Mouse (Mus musculus): ENCODE results near the gene 4930415O20Rik. TPM values are rescaled to one million over a fixed set of nuclear protein-coding genes. Genes with fewer than 3 reads are reported as not detected.
A peak's percentile ranks its signal among the peaks of the same experiment; 100 is the strongest.

4930415O20Rik gene
- polyA plus RNA-seq, 1 experiment from 2014 or later, result 0.53 TPM

- peak overlapping the region in 1 of 2 experiments; percentile 97; a peak in 1 of 4 replicates for H3K27ac ChIP-seq (replicated peaks in 1 of 2; ENCODE audit: control insufficient read depth in 1 of 2, insufficient read depth in 1 of 2, low read depth in 2 of 2, low read length in 2 of 2)
- peaks cover 9 to 24% of the 10 kb centered on the region in 2 experiments for H3K4me1 ChIP-seq (ENCODE audit: control insufficient read depth in 2 of 2, insufficient read depth in 2 of 2, low read length in 2 of 2)
- H3K27me3 ChIP-seq (ENCODE audit: control insufficient read depth, insufficient read depth, low read length), result no peaks in the 10 kb centered on the region
- H3K4me3 ChIP-seq (ENCODE audit: control insufficient read depth in 1 of 2, insufficient read depth in 1 of 2, low read depth in 1 of 2, low read length in 2 of 2), result peak overlapping the region; percentile 69 to 94; a peak in 3 of 4 replicates
- H3K9me3 ChIP-seq (ENCODE audit: control insufficient read depth, low read length), result no peaks in the 10 kb centered on the region
- 69% methylated on average over 7 of the region's 7 CpGs for WGBS
- H3K9ac ChIP-seq (ENCODE audit: low read length), result peak overlapping the region; percentile 97
- peak overlapping the region; percentile 71 for H3K4me2 ChIP-seq (ENCODE audit: low read length)
- no peak for ATAC-seq (ENCODE audit: insufficient number of reproducible peaks, insufficient read depth, low FRiP score, low read depth)
- H3K36me3 ChIP-seq (ENCODE audit: control insufficient read depth, insufficient read depth, low read length), result peaks cover 13% of the 10 kb centered on the region
Measured at GRCm38 (mm10) chr15:98569216-98569615, 1.6 kb upstream of the 4930415O20Rik start.

GRCm38 (mm10) chr15:98569795-98570365 lies 924 bp upstream of the 4930415O20Rik start:
- ATAC-seq (ENCODE audit: insufficient number of reproducible peaks, insufficient read depth, low FRiP score, low read depth), result no peak
- no peaks in the 10 kb centered on the region for H3K9me3 ChIP-seq (ENCODE audit: control insufficient read depth, low read length)
- no peak overlapping the region for H3K4me2 ChIP-seq (ENCODE audit: low read length)
- peaks cover 9 to 24% of the 10 kb centered on the region in 2 experiments for H3K4me1 ChIP-seq (ENCODE audit: control insufficient read depth in 2 of 2, insufficient read depth in 2 of 2, low read length in 2 of 2)
- no peaks in the 10 kb centered on the region for H3K27me3 ChIP-seq (ENCODE audit: control insufficient read depth, insufficient read depth, low read length)
- peaks cover 11% of the 10 kb centered on the region for H3K36me3 ChIP-seq (ENCODE audit: control insufficient read depth, insufficient read depth, low read length)
- H3K27ac ChIP-seq (replicated peaks in 1 of 2; ENCODE audit: control insufficient read depth in 1 of 2, insufficient read depth in 1 of 2, low read depth in 2 of 2, low read length in 2 of 2), result no peak overlapping the region
- no peak overlapping the region for H3K4me3 ChIP-seq (ENCODE audit: control insufficient read depth in 1 of 2, insufficient read depth in 1 of 2, low read depth in 1 of 2, low read length in 2 of 2)
- H3K9ac ChIP-seq (ENCODE audit: low read length), result no peak overlapping the region
- 66% methylated on average over 4 of the region's 4 CpGs for WGBS

DNA sequence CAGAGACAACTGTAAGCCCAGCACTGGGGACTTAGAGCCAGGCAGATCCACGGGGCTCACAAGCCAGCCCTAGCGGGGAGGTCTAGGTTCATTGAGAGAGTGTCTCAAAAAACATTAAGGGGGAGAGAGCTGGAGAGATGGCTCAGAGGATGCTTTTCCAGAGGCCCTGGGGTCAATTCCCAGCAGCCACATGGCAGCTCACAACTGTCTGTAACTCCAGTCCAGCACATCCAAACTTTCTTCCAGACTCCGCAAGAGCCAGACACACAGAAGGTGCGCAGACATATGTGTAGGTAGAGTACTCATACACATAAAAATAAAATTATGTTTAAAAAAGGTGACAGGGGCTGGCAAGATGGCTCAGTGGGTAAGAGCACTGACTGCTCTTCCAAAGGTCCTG lies 2.5 kb downstream of the 4930415O20Rik start:
- H3K4me2 ChIP-seq (ENCODE audit: low read length), result no peak overlapping the region
- no peak overlapping the region for H3K27ac ChIP-seq (replicated peaks in 1 of 2; ENCODE audit: control insufficient read depth in 1 of 2, insufficient read depth in 1 of 2, low read depth in 2 of 2, low read length in 2 of 2)
- H3K9me3 ChIP-seq (ENCODE audit: control insufficient read depth, low read length), result no peaks in the 10 kb centered on the region
- H3K4me3 ChIP-seq (ENCODE audit: control insufficient read depth in 1 of 2, insufficient read depth in 1 of 2, low read depth in 1 of 2, low read length in 2 of 2), result no peak overlapping the region
- ATAC-seq (ENCODE audit: insufficient number of reproducible peaks, insufficient read depth, low FRiP score, low read depth), result no peak
- H3K4me1 ChIP-seq (ENCODE audit: control insufficient read depth in 2 of 2, insufficient read depth in 2 of 2, low read length in 2 of 2), result peaks cover 5 to 9% of the 10 kb centered on the region in 2 experiments
- H3K27me3 ChIP-seq (ENCODE audit: control insufficient read depth, insufficient read depth, low read length), result no peaks in the 10 kb centered on the region
- H3K36me3 ChIP-seq (ENCODE audit: control insufficient read depth, insufficient read depth, low read length), result no peaks in the 10 kb centered on the region
- H3K9ac ChIP-seq (ENCODE audit: low read length), result no peak overlapping the region
- 74% methylated on average over 4 of the region's 4 CpGs for WGBS

DNA sequence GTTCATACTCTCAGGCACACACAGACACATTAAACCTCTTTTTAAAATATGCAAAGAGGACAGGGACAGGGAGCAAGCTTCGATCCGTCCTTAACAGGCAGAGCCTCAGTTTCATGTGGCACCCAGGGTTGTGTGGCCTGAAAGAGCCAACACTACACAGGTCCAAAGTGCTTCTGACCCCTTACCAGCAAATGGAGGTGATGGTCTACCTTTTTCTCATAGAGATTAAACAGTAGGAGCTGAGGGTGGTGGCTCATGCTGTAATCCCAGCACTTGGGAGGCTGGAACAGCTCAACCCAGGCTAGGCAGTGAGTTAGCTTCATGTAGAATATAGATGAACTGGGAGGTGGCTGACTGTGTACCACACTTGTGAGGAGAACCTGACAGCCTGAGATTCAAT lies 8.5 kb downstream of the 4930415O20Rik start:
- 89% methylated on average over 2 of the region's 2 CpGs for WGBS
- Histone ChIP-seq H3K27me3 (ENCODE audit: control insufficient read depth, insufficient read depth, low read length) (no peaks in the 10 kb centered on the region), H3K36me3 (ENCODE audit: control insufficient read depth, insufficient read depth, low read length) (no peaks in the 10 kb centered on the region), H3K4me1 (ENCODE audit: control insufficient read depth in 2 of 2, insufficient read depth in 2 of 2, low read length in 2 of 2) (peaks cover 3 to 5% of the 10 kb centered on the region in 2 experiments; a peak in 1 of 4 replicates), H3K27ac (replicated peaks in 1 of 2; ENCODE audit: control insufficient read depth in 1 of 2, insufficient read depth in 1 of 2, low read depth in 2 of 2, low read length in 2 of 2) (no peak overlapping the region), H3K9ac (ENCODE audit: low read length) (no peak overlapping the region), H3K4me3 (ENCODE audit: control insufficient read depth in 1 of 2, insufficient read depth in 1 of 2, low read depth in 1 of 2, low read length in 2 of 2) (no peak overlapping the region), H3K9me3 (ENCODE audit: control insufficient read depth, low read length) (no peaks in the 10 kb centered on the region), H3K4me2 (ENCODE audit: low read length) (no peak overlapping the region)
- ATAC-seq (ENCODE audit: insufficient number of reproducible peaks, insufficient read depth, low FRiP score, low read depth), result no peak

DNA sequence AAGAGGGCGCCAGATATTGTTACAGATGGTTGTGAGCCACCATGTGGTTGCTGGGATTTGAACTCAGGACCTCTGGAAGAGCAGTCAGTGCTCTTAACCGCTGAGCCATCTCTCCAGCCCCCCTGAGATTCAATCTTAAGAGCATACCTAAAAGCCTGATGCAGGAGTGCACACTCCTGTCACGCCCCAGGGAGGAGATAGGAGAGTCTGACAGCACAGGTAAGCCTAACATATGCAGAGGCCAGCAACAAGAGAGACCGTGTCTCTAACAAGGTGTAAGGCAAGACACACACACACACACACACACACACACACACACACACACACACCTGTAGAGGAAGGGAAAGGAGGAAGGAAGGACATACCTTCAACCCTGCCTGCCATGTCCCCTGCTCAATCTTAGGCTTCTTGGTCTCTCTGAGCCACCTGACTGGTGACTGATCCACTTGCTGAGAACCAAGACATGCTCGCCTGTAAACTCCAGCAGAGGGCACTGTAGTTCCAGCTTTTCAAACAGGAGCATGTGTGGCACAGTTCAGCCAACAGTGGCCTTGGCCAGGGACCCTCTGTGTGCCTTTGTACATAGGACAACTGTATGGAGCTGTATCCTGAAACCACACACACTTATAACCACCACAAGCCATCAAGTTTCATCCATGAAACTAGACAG lies 9.1 kb downstream of the 4930415O20Rik start:
- WGBS, result 42% methylated on average over 5 of the region's 5 CpGs
- no peak overlapping the region for H3K27ac ChIP-seq (replicated peaks in 1 of 2; ENCODE audit: control insufficient read depth in 1 of 2, insufficient read depth in 1 of 2, low read depth in 2 of 2, low read length in 2 of 2)
- H3K9ac ChIP-seq (ENCODE audit: low read length), result no peak overlapping the region
- no peak overlapping the region for H3K4me2 ChIP-seq (ENCODE audit: low read length)
- peaks cover 5% of the 10 kb centered on the region in 2 experiments; a peak in 2 of 4 replicates for H3K4me1 ChIP-seq (ENCODE audit: control insufficient read depth in 2 of 2, insufficient read depth in 2 of 2, low read length in 2 of 2)
- no peaks in the 10 kb centered on the region for H3K36me3 ChIP-seq (ENCODE audit: control insufficient read depth, insufficient read depth, low read length)
- H3K9me3 ChIP-seq (ENCODE audit: control insufficient read depth, low read length), result no peaks in the 10 kb centered on the region
- no peaks in the 10 kb centered on the region for H3K27me3 ChIP-seq (ENCODE audit: control insufficient read depth, insufficient read depth, low read length)
- peak; percentile 61; the same call in 1 of the 2 replicates for ATAC-seq (ENCODE audit: insufficient number of reproducible peaks, insufficient read depth, low FRiP score, low read depth)
- no peak overlapping the region for H3K4me3 ChIP-seq (ENCODE audit: control insufficient read depth in 1 of 2, insufficient read depth in 1 of 2, low read depth in 1 of 2, low read length in 2 of 2)

- no peak for ATAC-seq (ENCODE audit: insufficient number of reproducible peaks, insufficient read depth, low FRiP score, low read depth)
- Histone ChIP-seq H3K4me3 (ENCODE audit: control insufficient read depth in 1 of 2, insufficient read depth in 1 of 2, low read depth in 1 of 2, low read length in 2 of 2) (no peak overlapping the region), H3K9me3 (ENCODE audit: control insufficient read depth, low read length) (no peaks in the 10 kb centered on the region), H3K4me2 (ENCODE audit: low read length) (no peak overlapping the region), H3K36me3 (ENCODE audit: control insufficient read depth, insufficient read depth, low read length) (no peaks in the 10 kb centered on the region; the same call in 1 of the 2 replicates), H3K4me1 (ENCODE audit: control insufficient read depth in 2 of 2, insufficient read depth in 2 of 2, low read length in 2 of 2) (peaks cover 8 to 11% of the 10 kb centered on the region in 2 experiments; a peak in 3 of 4 replicates), H3K27ac (replicated peaks in 1 of 2; ENCODE audit: control insufficient read depth in 1 of 2, insufficient read depth in 1 of 2, low read depth in 2 of 2, low read length in 2 of 2) (no peak overlapping the region), H3K27me3 (ENCODE audit: control insufficient read depth, insufficient read depth, low read length) (no peaks in the 10 kb centered on the region), H3K9ac (ENCODE audit: low read length) (no peak overlapping the region)
- 53% methylated on average over 8 of the region's 8 CpGs for WGBS
Measured at GRCm38 (mm10) chr15:98582410-98582809, 11.6 kb downstream of the 4930415O20Rik start.

DNA sequence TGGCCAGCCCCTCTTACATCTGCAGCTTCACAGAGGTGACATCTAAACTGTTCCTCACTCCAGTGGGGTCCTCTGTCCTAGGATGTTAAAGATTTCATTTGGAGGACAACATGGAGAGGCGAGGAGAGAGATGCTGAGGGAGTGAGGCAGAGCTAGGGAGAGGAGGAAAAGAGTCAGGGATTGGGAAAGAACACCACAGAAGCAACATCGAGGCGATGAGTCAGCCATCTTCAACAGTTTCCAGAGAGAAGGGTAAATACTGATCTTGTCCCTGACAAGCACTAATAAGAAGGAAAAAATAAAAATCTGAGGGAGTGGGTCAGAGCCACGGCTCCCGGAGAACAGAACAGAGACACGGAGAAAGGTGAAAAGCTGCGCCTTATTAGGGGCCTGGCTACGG lies 12.2 kb downstream of the 4930415O20Rik start:
- Histone ChIP-seq H3K27ac (replicated peaks in 1 of 2; ENCODE audit: control insufficient read depth in 1 of 2, insufficient read depth in 1 of 2, low read depth in 2 of 2, low read length in 2 of 2) (no peak overlapping the region), H3K4me3 (ENCODE audit: control insufficient read depth in 1 of 2, insufficient read depth in 1 of 2, low read depth in 1 of 2, low read length in 2 of 2) (no peak overlapping the region), H3K27me3 (ENCODE audit: control insufficient read depth, insufficient read depth, low read length) (no peaks in the 10 kb centered on the region), H3K4me1 (ENCODE audit: control insufficient read depth in 2 of 2, insufficient read depth in 2 of 2, low read length in 2 of 2) (peaks cover 8 to 11% of the 10 kb centered on the region in 2 experiments; a peak in 3 of 4 replicates), H3K4me2 (ENCODE audit: low read length) (no peak overlapping the region), H3K9ac (ENCODE audit: low read length) (no peak overlapping the region), H3K9me3 (ENCODE audit: control insufficient read depth, low read length) (no peaks in the 10 kb centered on the region), H3K36me3 (ENCODE audit: control insufficient read depth, insufficient read depth, low read length) (peaks cover 5% of the 10 kb centered on the region)
- WGBS, result 64% methylated on average over 8 of the region's 8 CpGs
- no peak for ATAC-seq (ENCODE audit: insufficient number of reproducible peaks, insufficient read depth, low FRiP score, low read depth)

All from heart, embryonic 14.5 days (tissue).